In genomic region chr3:85530601-85531161, GRCm38 (mm10) we compare ENCODE assay signal across 17 mouse cellular contexts. TPM values are rescaled to one million over a fixed set of nuclear protein-coding genes. Genes with fewer than 3 reads are reported as not detected.
A peak's percentile ranks its signal among the peaks of the same experiment; 100 is the strongest.
DNase-seq lines count a peak whose midpoint lies in the region.
"Had no signal": no experiment of that assay in that cellular context is flagged by ENCODE, and none has a peak within 500 bp of the region (broad histone marks: within the 10 kb centered on the region; RNA-seq: fewer than 3 reads in every experiment).

No protein-coding gene starts in this region.

- peak; percentile 37 to 55 for DNase-seq in layer of hippocampus, adult 18-20 months (ENCODE audit: low spot score in 2 of 2)
- no peak for DNase-seq in layer of hippocampus, postnatal 14 days (ENCODE audit: low spot score in 2 of 2)
- DNase-seq in 3T3-L1 (ENCODE audit: low read depth, low spot score) = peak; percentile 35
- DNase-seq in brain, adult 2 months (ENCODE audit: low read depth, low spot score) = peak; percentile 88
- DNase-seq in left cerebral cortex, adult 9 months (ENCODE audit: low spot score in 2 of 2) = peak; percentile 52 to 68
- DNase-seq in embryo, embryonic 10.5 days (ENCODE audit: low spot score) = no peak
- DNase-seq in urinary bladder, adult 2 months (ENCODE audit: low spot score) = no peak
- no peak for DNase-seq in cerebellum, postnatal 25 days
- DNase-seq: adrenal gland, postnatal 14 days; cerebellum, adult 11 months; gastrocnemius, adult 2 months; heart, adult 18-20 months; heart, postnatal 4 days; liver, embryonic 13.5 days; lung, postnatal 4 days; spleen, adult 18-20 months; thymus, postnatal 36 days had no signal

RNA-seq across cellular contexts. Expression of gene Gatb, which starts 43.2 kb away (rescaled TPM):
- total RNA-seq in layer of hippocampus, adult 18-20 months (2021) = 10 to 100 TPM; 22.3 to 22.7 TPM
- 10 to 100 TPM; 19.2 to 20.9 TPM for total RNA-seq in layer of hippocampus, postnatal 14 days (2021)
- 7.9 and 8.8 TPM in 2 replicates for polyA plus RNA-seq in urinary bladder, adult 2 months (2012; rRNA removed)

Comparison
In these comparisons a context has a peak if more than half of its experiments do, and no peak if none do; other contexts are left out.
1. DNase-seq: peak in layer of hippocampus, adult 18-20 months (2 of 2), 3T3-L1 (single experiment), brain, adult 2 months (single experiment) and left cerebral cortex, adult 9 months (2 of 2); none in layer of hippocampus, postnatal 14 days (0 of 2), embryo, embryonic 10.5 days (single experiment), urinary bladder, adult 2 months (single experiment) and cerebellum, postnatal 25 days (0 of 2).